Mouse (Mus musculus): ENCODE measurements around the gene Cdh15. TPM values are rescaled to one million over a fixed set of nuclear protein-coding genes. Genes with fewer than 3 reads are reported as not detected.

Gene Cdh15
- polyA plus RNA-seq, 1 experiment from 2014 or later, result 0.11 TPM

- ATAC-seq (replicated peaks; ENCODE audit: insufficient number of reproducible peaks, insufficient read depth, low FRiP score, low read depth), result peak; percentile 86
- Histone ChIP-seq H3K27ac (peak overlapping the region; percentile 60), H3K4me2 (peak overlapping the region; percentile 56), H3K4me3 (peak overlapping the region; percentile 29), H3K9ac (no peak overlapping the region), H3K9me3 (replicated peaks) (no peaks in the 10 kb centered on the region), H3K36me3 (peaks cover 12% of the 10 kb centered on the region), H3K4me1 (replicated peaks) (peaks cover 23% of the 10 kb centered on the region), H3K27me3 (no peaks in the 10 kb centered on the region)
- WGBS, result 15% methylated on average over 6 of the region's 6 CpGs
Observed at GRCm38 (mm10) chr8:122906463-122907021, 58.8 kb downstream of the Cdh15 start.

DNA sequence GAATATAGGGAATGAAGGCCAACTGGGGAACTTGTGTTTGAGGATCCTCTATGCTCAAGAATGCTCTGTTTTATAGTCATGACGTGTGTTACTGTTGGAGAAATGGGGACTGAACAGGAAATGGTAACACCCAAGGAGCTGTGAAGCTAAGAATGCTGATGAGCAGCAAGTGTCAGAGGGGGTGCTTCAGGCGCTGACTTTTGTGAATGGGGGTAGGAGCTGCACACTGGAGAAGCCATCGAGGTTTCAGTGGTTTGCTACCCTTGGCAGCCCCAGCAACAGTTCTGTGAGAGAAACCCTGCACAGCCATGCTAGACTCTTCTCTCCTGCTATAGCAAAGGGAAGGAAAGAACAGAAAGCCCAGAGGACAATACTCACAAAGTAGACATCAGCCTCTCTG, 64.4 kb downstream of the Cdh15 start:
- peaks cover 26% of the 10 kb centered on the region for H3K4me1 ChIP-seq (replicated peaks)
- H3K9me3 ChIP-seq (replicated peaks), result no peaks in the 10 kb centered on the region
- H3K4me2 ChIP-seq, result no peak overlapping the region
- peaks cover 16% of the 10 kb centered on the region for H3K36me3 ChIP-seq
- no peaks in the 10 kb centered on the region for H3K27me3 ChIP-seq
- ATAC-seq (replicated peaks; ENCODE audit: insufficient number of reproducible peaks, insufficient read depth, low FRiP score, low read depth), result no peak
- WGBS, result 76% methylated on average over 3 of the region's 3 CpGs
- H3K4me3 ChIP-seq, result no peak overlapping the region
- H3K9ac ChIP-seq, result no peak overlapping the region
- no peak overlapping the region for H3K27ac ChIP-seq

DNA sequence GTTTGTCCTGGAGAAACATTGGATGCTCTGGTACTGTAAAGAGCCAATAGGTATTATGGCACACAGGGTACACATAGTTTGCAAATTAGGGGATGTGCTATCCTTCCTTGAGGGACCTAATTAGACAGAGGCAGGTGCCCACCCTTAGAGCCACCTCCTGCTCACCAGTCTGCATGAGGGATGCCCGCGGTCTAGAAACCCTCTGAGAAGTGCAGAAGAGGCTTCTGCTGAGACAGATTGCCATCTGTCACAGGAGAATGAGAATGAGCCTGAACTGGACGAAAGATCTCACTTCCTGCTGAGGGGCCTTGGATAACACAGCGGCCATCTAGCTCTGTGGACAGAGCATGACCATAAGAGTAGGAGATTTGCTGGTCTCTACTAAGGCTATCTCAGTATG, 65.1 kb downstream of the Cdh15 start:
- H3K9ac ChIP-seq, result no peak overlapping the region
- no peak for ATAC-seq (replicated peaks; ENCODE audit: insufficient number of reproducible peaks, insufficient read depth, low FRiP score, low read depth)
- WGBS, result 89% methylated on average over 4 of the region's 4 CpGs

DNA sequence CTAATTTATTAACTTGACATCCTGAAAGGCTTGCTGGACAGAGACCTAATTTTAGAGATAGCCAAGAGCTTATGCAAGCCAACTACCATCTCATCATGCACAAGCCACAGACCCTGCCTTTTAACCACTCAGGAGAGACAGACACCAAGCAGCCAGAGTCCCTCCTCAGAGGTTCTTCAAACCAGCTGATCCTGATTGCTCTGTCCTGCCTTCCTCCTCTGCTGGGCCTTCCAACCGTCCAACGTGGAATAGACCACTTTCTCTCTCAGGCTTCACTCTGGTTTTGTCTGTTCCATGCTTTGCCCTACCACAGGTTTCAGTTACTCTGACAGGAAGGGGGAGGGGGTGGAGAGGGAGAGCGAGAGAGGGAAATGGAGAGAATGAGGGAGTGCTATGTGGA, 69.0 kb downstream of the Cdh15 start:
- WGBS, result 28% methylated on average over 3 of the region's 3 CpGs
- Histone ChIP-seq H3K9ac (no peak overlapping the region), H3K4me2 (0 out of 2 replicates have a peak overlapping the region, but pooled peaks have one; percentile 2)

More for the DNA sequence above, 65.1 kb downstream of the Cdh15 start:
- Histone ChIP-seq H3K9me3 (replicated peaks) (no peaks in the 10 kb centered on the region), H3K4me3 (no peak overlapping the region), H3K27me3 (no peaks in the 10 kb centered on the region), H3K4me1 (replicated peaks) (peaks cover 33% of the 10 kb centered on the region), H3K36me3 (peaks cover 12% of the 10 kb centered on the region), H3K27ac (no peak overlapping the region), H3K4me2 (no peak overlapping the region)

More for the DNA sequence above, 69.0 kb downstream of the Cdh15 start:
- ATAC-seq (replicated peaks; ENCODE audit: insufficient number of reproducible peaks, insufficient read depth, low FRiP score, low read depth), result no peak
- peaks cover 71% of the 10 kb centered on the region for H3K4me1 ChIP-seq (replicated peaks)
- H3K27ac ChIP-seq, result peak overlapping the region; percentile 91
- no peak overlapping the region for H3K4me3 ChIP-seq
- H3K9me3 ChIP-seq (replicated peaks), result no peaks in the 10 kb centered on the region
- no peaks in the 10 kb centered on the region for H3K27me3 ChIP-seq
- H3K36me3 ChIP-seq, result 0 out of 2 replicates have a peak, but pooled peaks cover 4% of the 10 kb centered on the region

Other genes with a start within 250 kb of the Cdh15 start
- gene Galns, start 236.5 kb upstream of the Cdh15 start, polyA plus RNA-seq (2015; fragmentation: Nextera tagmentation; extraction: Ambion mirVana), result 8.0 and 12.2 TPM in 2 replicates
- gene Trappc2l, start 236.3 kb upstream of the Cdh15 start, polyA plus RNA-seq (2015; fragmentation: Nextera tagmentation; extraction: Ambion mirVana), result 47.1 and 56.2 TPM in 2 replicates
- not detected in 2 replicates for gene Pabpn1l, start 225.2 kb upstream of the Cdh15 start, polyA plus RNA-seq (2015; fragmentation: Nextera tagmentation; extraction: Ambion mirVana)
- 4.2 and 5.9 TPM in 2 replicates for gene Cbfa2t3, start 148.9 kb upstream of the Cdh15 start, polyA plus RNA-seq (2015; fragmentation: Nextera tagmentation; extraction: Ambion mirVana)
- 13.8 and 16.3 TPM in 2 replicates for gene Acsf3, start 72.5 kb upstream of the Cdh15 start, polyA plus RNA-seq (2015; fragmentation: Nextera tagmentation; extraction: Ambion mirVana)
- gene Ankrd11, start 194.3 kb downstream of the Cdh15 start, polyA plus RNA-seq (2015; fragmentation: Nextera tagmentation; extraction: Ambion mirVana), result 39.6 and 51.5 TPM in 2 replicates
- 60.1 and 64.3 TPM in 2 replicates for gene Spg7, start 215.0 kb downstream of the Cdh15 start, polyA plus RNA-seq (2015; fragmentation: Nextera tagmentation; extraction: Ambion mirVana)

Measured in heart, embryonic 15.5 days (tissue).